Mouse (Mus musculus) MEL-GATA-1-ER (cell line): ENCODE measurements around the gene Gm13420.
"Not testable (repeated sequence)": the region's sequence is repeated elsewhere in the genome, so short reads cannot be mapped to it uniquely, and the experiment has no call there.

Source experiments
- DNase-seq: peaks from one replicate; pipeline ENCODE4 v3.0.0-alpha.2; 2012; ENCODE audit warnings: low read depth; ENCODE audit errors: extremely low read depth

Gene Gm13420

DNA sequence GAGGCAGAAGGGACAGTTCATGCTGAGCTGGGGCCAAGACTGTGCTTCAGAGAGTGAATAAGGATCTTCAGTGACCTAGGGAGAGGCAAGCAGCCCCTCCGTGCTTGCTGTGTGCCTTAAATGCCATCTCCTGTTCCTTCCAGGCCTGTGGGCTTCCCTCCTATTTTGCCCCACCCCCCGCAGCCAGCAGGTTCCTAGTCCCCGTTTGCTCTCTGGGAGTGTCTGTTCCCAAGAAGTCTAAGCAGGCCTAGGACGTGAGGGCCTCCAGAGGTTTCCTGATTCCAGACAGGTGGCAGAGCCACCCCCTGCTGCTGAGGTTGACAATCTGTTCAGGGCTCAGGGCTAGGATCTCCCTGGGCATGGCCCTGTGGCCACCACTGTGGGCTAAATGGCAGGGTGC is 12.7 kb downstream of the Gm13420 start:
- no peak for DNase-seq

DNA sequence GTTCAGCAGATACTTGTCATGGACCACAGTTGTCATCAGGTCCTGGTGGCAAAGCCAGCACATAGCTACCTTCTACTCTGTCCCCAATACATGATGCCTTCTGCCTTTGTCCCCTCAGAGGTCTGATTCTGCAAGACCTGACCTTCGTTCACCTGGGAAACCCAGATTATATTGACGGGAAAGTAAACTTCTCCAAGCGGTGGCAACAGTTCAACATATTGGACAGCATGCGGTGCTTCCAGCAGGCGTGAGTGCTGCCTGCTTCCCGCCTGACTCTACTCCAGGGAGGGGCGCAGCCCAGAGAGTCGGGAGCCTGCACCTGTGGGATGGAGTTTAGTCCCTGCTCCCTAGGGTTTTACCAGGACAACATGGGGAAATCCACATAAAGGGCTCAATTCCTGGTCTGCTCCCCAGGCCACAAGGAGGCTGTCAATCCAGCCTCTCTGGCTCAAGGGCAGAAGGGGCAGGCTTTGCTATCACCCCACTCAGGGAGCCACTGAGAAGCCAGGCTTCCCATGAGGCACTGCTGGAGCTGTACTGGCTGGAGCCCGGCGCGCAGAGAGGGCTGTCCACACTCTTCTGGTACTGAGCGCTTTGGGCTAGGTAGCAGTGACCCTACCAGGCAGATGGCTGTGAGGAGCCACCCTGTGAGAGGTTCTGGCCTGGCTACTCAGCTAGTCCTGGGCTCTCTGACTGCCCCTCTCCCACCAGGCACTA is 14.1 kb downstream of the Gm13420 start:
- no peak for DNase-seq

DNA sequence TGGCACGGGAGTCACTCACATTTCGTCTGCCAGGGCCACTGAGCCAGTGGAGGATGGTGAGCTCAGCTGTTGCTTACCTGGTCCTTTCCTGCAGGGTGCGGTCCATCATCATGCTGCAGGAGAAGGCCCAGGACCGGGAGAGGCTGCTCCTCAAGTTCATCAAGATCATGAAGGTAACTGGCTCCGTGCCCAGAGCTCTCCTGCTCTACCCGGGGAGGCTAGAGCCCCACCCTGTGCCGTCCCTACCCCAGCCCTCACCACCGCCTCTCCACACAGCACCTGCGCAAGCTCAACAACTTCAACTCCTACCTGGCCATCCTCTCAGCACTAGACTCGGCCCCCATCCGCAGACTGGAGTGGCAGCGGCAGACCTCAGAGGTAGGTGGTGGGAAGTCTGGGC is 15.8 kb downstream of the Gm13420 start:
- DNase-seq, result no peak

- DNase-seq, result no peak
These were observed 18.1 kb downstream of the Gm13420 start for GRCm38 (mm10) chr2:29733348-29733747.

GRCm38 (mm10) chr2:29732559-29732958 is 18.9 kb downstream of the Gm13420 start:
- DNase-seq, result no peak

- no peak for DNase-seq
These were observed 19.9 kb downstream of the Gm13420 start for GRCm38 (mm10) chr2:29731545-29731944.

- DNase-seq, result no peak
These were observed 22.0 kb downstream of the Gm13420 start for GRCm38 (mm10) chr2:29729500-29729899.

GRCm38 (mm10) chr2:29724664-29725365 is 26.7 kb downstream of the Gm13420 start:
- no peak for DNase-seq

DNA sequence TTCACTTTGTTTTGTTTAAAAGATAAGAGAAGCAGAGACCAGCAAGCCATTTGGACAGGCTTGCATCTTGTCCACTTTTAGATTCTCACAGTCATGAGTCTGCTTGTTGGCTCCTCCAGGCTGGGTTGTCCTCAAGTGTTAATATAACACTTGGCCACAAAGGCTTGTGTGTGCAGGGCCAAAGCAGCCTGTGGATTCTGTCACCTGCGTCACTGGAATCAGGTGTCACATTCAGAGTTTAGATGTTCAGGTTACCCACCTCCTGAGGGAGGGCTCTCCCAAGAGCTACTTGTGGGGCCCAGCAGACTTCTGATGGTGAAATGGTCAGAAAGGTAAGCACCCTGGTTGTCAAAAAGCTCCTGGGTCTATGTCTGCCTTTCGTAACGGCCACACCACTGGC is 28.4 kb downstream of the Gm13420 start:
- DNase-seq, result no peak

DNA sequence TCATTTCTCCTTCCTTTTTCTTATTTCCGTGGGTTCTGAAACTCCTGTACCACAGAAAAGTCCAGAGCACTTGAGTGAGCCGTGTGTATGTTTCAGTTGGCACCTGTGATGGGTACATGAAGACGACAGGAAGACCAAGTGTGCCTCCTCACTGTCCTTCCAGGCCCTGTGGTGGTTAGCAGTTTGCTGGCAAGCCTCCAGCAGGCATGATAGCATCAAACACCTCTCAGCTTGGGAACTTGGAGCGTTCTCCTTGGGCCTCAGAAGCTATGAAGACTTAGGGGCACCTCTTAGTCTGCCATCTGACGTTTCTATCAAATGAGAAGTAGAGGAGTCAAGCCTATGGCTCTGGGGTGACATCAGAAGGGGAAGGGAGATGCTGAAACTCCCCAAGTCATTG is 32.9 kb downstream of the Gm13420 start:
- DNase-seq, result no peak

GRCm38 (mm10) chr2:29716691-29717090 is 34.8 kb downstream of the Gm13420 start:
- no peak for DNase-seq

GRCm38 (mm10) chr2:29716143-29716542 is 35.3 kb downstream of the Gm13420 start:
- DNase-seq, result no peak

DNA sequence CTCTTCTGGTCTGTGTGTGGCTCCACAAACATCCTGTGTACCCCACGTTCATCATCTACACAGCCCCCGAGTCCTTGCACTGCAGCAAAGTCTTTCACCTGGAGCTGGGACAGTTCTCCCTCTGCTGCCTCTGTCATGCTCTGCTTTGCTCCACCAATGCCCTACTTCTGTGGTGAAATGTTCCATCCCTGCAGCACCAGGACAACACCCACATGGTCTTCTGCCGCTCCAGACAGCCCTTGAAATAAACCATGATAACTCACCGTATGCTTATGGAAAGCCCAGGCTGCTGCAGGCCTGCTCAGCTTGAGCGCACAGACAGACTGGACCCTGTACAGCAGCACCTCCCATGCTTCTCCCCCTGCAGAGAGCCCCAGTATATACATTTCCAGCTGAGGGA is 37.4 kb downstream of the Gm13420 start:
- no peak for DNase-seq

GRCm38 (mm10) chr2:29713501-29713900 is 38.0 kb downstream of the Gm13420 start:
- DNase-seq, result no peak

DNA sequence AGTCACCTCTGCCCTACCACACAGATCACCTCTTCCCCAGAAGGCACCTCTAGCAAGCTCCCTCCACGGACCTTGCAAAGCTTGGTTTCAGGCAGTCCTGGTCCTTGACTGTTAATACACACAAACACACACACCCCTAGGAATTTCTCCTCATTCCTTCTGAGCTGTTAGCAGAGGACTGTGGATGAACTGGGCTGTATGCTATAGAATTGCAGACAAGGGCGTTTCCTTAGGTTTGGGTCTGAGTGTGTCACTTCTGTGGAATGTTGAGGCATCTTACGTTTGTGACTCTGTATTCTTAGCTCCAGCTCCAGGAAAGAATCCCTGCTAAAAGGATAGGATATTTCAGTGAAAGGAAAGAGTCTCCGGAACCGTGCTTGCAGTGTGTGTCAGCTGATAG is 39.6 kb downstream of the Gm13420 start:
- no peak for DNase-seq

DNA sequence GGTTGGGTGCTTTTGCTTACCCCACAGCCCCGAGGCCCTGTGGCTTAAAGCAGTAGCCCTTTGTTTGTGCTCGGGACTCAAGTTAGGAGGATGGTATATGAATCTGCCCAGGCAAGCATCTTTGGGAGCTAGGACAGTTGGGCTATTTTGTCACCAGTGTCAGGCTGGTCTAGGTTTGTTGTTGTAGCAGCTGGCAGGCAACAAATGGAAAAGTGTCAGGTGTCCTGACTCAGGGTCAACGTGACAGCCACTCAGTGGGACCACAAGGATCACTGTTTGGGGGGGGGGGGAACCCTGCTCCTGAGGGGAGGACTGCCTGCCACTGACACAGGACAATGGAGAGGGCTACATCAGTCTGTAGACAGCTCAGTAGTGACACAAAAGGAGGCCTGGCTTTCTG is 40.4 kb downstream of the Gm13420 start:
- DNase-seq, result no peak

DNA sequence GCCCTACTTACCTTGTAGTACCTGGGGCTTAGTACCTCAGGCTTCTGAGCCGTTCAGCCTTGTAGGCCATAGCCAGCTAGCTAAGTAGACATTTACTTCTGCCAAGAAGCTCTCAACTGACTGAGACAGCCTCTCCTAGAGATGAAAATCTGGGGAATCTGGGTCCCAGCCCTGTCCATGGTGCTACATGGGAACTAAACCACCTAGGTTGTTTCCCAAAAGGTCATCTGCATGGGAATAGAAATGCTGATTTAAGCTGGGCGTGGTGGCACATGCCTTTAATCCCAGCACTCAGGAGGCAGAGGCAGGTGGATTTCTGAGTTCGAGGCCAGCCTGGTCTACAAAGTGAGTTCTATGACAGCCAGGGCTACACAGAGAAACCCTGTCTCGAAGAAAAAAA is 43.3 kb downstream of the Gm13420 start:
- not testable (repeated sequence) for DNase-seq

- DNase-seq, result no peak
These were observed 43.8 kb downstream of the Gm13420 start for GRCm38 (mm10) chr2:29707731-29708130.

GRCm38 (mm10) chr2:29706726-29707620 is 44.5 kb downstream of the Gm13420 start:
- no peak for DNase-seq

DNA sequence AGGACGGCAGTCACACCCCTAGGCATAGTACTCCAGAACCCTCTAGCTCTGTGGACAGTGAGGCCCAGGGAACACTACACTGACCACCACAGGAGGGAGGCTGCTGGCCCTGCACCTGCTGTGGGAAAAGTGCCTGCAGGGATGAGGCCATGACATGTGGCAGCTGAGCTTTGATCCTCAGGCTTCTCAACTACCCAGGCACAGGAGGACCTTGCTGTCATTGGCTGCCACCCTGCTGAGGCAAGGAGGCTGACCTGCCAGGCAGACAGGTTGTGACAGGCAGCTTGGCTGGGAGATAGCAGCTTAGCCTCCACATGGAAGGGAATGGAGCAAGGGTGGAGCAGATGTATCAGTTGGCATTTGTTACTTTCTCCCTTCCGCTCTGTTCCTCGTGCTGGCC is 46.0 kb downstream of the Gm13420 start:
- no peak for DNase-seq

DNA sequence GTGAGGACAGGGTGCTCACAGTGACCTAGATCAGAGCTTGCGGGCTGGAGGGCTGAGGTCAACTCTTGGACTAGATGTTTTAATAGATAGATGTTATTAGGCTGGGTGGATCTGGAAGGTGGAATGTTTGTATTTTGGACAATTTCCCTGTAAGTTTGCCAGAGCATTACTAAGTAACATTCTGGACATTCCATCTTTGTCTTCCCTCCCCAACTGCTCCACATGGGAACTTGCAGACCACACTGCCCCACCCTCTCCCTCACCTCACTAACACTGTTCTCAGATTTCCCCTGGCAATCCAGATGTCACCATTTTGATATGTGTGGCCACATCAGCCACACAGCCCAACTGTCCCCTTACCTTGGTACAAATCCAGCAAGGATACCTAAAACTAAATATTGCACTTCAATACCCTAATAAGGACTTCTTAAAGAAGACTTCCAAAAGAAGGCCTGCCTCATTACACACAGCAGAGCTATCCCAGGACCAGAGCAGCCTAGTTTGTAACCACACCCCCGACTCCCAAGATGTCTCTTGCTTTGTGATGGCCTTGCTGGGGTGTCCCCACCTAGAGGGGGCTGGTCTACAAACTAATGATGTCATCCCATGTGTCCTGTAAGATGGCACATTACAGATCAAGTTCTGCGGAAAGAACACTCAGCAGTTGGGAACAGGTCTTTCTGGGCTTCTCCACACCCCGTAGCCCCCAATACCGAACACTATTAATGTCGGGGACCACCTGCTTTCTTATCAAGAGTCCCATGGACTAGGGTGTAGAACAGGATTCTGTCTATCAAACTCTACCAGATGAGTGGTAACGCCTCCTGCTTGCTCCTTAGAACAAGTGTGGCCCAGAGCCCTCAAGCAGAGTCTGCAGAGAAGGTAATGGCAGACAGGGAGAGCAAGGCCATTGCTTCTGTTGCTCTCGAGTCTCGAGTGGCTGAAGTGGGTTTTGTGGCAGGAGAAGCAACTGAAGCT is 48.1 kb downstream of the Gm13420 start:
- no peak for DNase-seq
